Comparison of ENCODE assay signal across 8 mouse cellular contexts in genomic region chr14:27430280-27430679, GRCm38 (mm10). TPM values are rescaled to one million over a fixed set of nuclear protein-coding genes. Genes with fewer than 3 reads are reported as not detected.
DNase-seq lines count a peak whose midpoint lies in the region; ATAC-seq lines count a peak whose summit lies in the region.

No protein-coding gene starts in this region.

- peaks cover 41% of the 10 kb centered on the region for H3K36me3 ChIP-seq in kidney, embryonic 15.5 days
- H3K36me3 ChIP-seq in kidney, embryonic 14.5 days (ENCODE audit: control insufficient read depth, insufficient read depth, low read length) = peaks cover 9% of the 10 kb centered on the region
- H3K36me3 ChIP-seq in embryonic facial prominence, embryonic 10.5 days (replicated peaks) = peaks cover 49% of the 10 kb centered on the region
- H3K36me3 ChIP-seq in hindbrain, embryonic 13.5 days = peaks cover 27% of the 10 kb centered on the region
- peaks cover 21% of the 10 kb centered on the region for H3K36me3 ChIP-seq in midbrain, embryonic 12.5 days

- H3K27ac ChIP-seq in kidney, embryonic 15.5 days = no peak overlapping the region
- H3K27ac ChIP-seq in kidney, embryonic 14.5 days (ENCODE audit: low read depth, low read length) = no peak overlapping the region
- H3K27ac ChIP-seq in embryonic facial prominence, embryonic 10.5 days (replicated peaks) = no peak overlapping the region
- no peak overlapping the region for H3K27ac ChIP-seq in hindbrain, embryonic 13.5 days
- H3K27ac ChIP-seq in midbrain, embryonic 12.5 days (replicated peaks) = no peak overlapping the region

- ATAC-seq in kidney, embryonic 15.5 days (replicated peaks; ENCODE audit: low FRiP score) = no peak
- no peak for ATAC-seq in kidney, embryonic 14.5 days (ENCODE audit: low FRiP score, low TSS enrichment)
- no peak for ATAC-seq in hindbrain, embryonic 13.5 days (ENCODE audit: low FRiP score)
- no peak for ATAC-seq in midbrain, embryonic 12.5 days (ENCODE audit: low FRiP score, low read depth)

- no peak overlapping the region for H3K4me3 ChIP-seq in kidney, embryonic 15.5 days (replicated peaks)
- H3K4me3 ChIP-seq in kidney, embryonic 14.5 days (ENCODE audit: low read length) = no peak overlapping the region; the same call in 1 of the 2 replicates
- peak overlapping the region; percentile 83; the same call in 1 of the 2 replicates for H3K4me3 ChIP-seq in embryonic facial prominence, embryonic 10.5 days
- peak overlapping the region; percentile 16; the same call in 1 of the 2 replicates for H3K4me3 ChIP-seq in hindbrain, embryonic 13.5 days
- no peak overlapping the region for H3K4me3 ChIP-seq in midbrain, embryonic 12.5 days

- H3K27me3 ChIP-seq in kidney, embryonic 15.5 days = no peaks in the 10 kb centered on the region
- no peaks in the 10 kb centered on the region for H3K27me3 ChIP-seq in kidney, embryonic 14.5 days (ENCODE audit: control insufficient read depth, insufficient read depth, low read length)
- H3K27me3 ChIP-seq in embryonic facial prominence, embryonic 10.5 days (replicated peaks; ENCODE audit: low read depth, poor library complexity, severe bottlenecking) = peaks cover 13% of the 10 kb centered on the region
- no peaks in the 10 kb centered on the region for H3K27me3 ChIP-seq in hindbrain, embryonic 13.5 days
- H3K27me3 ChIP-seq in midbrain, embryonic 12.5 days = peaks cover 13% of the 10 kb centered on the region

- no peak overlapping the region for H3K9ac ChIP-seq in kidney, embryonic 15.5 days
- H3K9ac ChIP-seq in kidney, embryonic 14.5 days (ENCODE audit: low read depth, low read length) = no peak overlapping the region
- no peak overlapping the region for H3K9ac ChIP-seq in hindbrain, embryonic 13.5 days
- H3K9ac ChIP-seq in midbrain, embryonic 12.5 days (replicated peaks) = no peak overlapping the region

- H3K9me3 ChIP-seq in kidney, embryonic 15.5 days (replicated peaks) = peaks cover 14% of the 10 kb centered on the region
- peaks cover 14% of the 10 kb centered on the region for H3K9me3 ChIP-seq in kidney, embryonic 14.5 days (ENCODE audit: control insufficient read depth, low read length)
- H3K9me3 ChIP-seq in embryonic facial prominence, embryonic 10.5 days = peaks cover 12% of the 10 kb centered on the region
- H3K9me3 ChIP-seq in hindbrain, embryonic 13.5 days = peaks cover 11% of the 10 kb centered on the region; the same call in 1 of the 2 replicates
- peaks cover 11% of the 10 kb centered on the region for H3K9me3 ChIP-seq in midbrain, embryonic 12.5 days

- peak overlapping the region; percentile 91 for H3K4me2 ChIP-seq in kidney, embryonic 15.5 days
- H3K4me2 ChIP-seq in kidney, embryonic 14.5 days (replicated peaks; ENCODE audit: low read depth, low read length) = no peak overlapping the region
- H3K4me2 ChIP-seq in hindbrain, embryonic 13.5 days = peak overlapping the region; percentile 71
- H3K4me2 ChIP-seq in midbrain, embryonic 12.5 days (replicated peaks) = peak overlapping the region; percentile 26

- H3K4me1 ChIP-seq in kidney, embryonic 15.5 days = peaks cover 12% of the 10 kb centered on the region
- H3K4me1 ChIP-seq in kidney, embryonic 14.5 days (ENCODE audit: control insufficient read depth, insufficient read depth, low read length) = no peaks in the 10 kb centered on the region
- peaks cover 10% of the 10 kb centered on the region for H3K4me1 ChIP-seq in embryonic facial prominence, embryonic 10.5 days
- H3K4me1 ChIP-seq in hindbrain, embryonic 13.5 days (replicated peaks) = peaks cover 9% of the 10 kb centered on the region; the same call in 1 of the 2 replicates
- peaks cover 3% of the 10 kb centered on the region; the same call in 1 of the 2 replicates for H3K4me1 ChIP-seq in midbrain, embryonic 12.5 days

- DNase-seq in embryonic facial prominence, embryonic 10.5 days (ENCODE audit: low spot score) = no peak
- no peak for DNase-seq in layer of hippocampus, postnatal 14 days (ENCODE audit: low spot score in 2 of 2)
- no peak for DNase-seq in retina, embryonic 14.5 days (ENCODE audit: low spot score)
- DNase-seq in embryo, embryonic 9.5 days (ENCODE audit: extremely low spot score) = no peak

- WGBS in kidney, embryonic 15.5 days = 95% methylated on average over 4 of the region's 4 CpGs
- 93% methylated on average over 4 of the region's 4 CpGs for WGBS in kidney, embryonic 14.5 days
- 94% methylated on average over 4 of the region's 4 CpGs for WGBS in embryonic facial prominence, embryonic 10.5 days
- WGBS in hindbrain, embryonic 13.5 days = 94% methylated on average over 4 of the region's 4 CpGs
- WGBS in midbrain, embryonic 12.5 days = 97% methylated on average over 4 of the region's 4 CpGs

RNA-seq across cellular contexts. Expression of gene Fam208a, which starts 1.6 kb away (rescaled TPM):
- polyA plus RNA-seq in kidney, embryonic 15.5 days (2015; fragmentation: Nextera tagmentation; extraction: Ambion mirVana) = 12.4 and 15.4 TPM in 2 replicates
- polyA plus RNA-seq in kidney, embryonic 14.5 days (2014; fragmentation: Nextera tagmentation; extraction: Ambion mirVana) = 12.8 and 18.6 TPM in 2 replicates
- 13.3 and 14.4 TPM in 2 replicates for polyA plus RNA-seq in embryonic facial prominence, embryonic 10.5 days (2016; fragmentation: Nextera tagmentation; extraction: Ambion mirVana)
- polyA plus RNA-seq in hindbrain, embryonic 13.5 days (2015; fragmentation: Nextera tagmentation; extraction: Ambion mirVana) = 16.6 and 18.2 TPM in 2 replicates
- polyA plus RNA-seq in midbrain, embryonic 12.5 days (2016; fragmentation: Nextera tagmentation; extraction: Ambion mirVana) = 23.2 and 23.7 TPM in 2 replicates
- total RNA-seq in layer of hippocampus, postnatal 14 days (2021) = 10 to 100 TPM; 25.9 to 27.5 TPM

Comparison
In these comparisons a context has a peak if more than half of its experiments do, and no peak if none do; other contexts are left out.
1. H3K4me3 ChIP-seq: peak in embryonic facial prominence, embryonic 10.5 days (single experiment) and hindbrain, embryonic 13.5 days (single experiment); none in kidney, embryonic 15.5 days (single experiment), kidney, embryonic 14.5 days (single experiment) and midbrain, embryonic 12.5 days (single experiment).